Mouse (Mus musculus): ENCODE measurements around the gene Znhit1.
"Not testable (repeated sequence)": the region's sequence is repeated elsewhere in the genome, so short reads cannot be mapped to it uniquely, and the experiment has no call there.

Gene Znhit1

GRCm38 (mm10) chr5:136950521-136950920 is 37.3 kb downstream of the Znhit1 start:
- DNase-seq, result no peak

- not testable (repeated sequence) for DNase-seq
Observed at GRCm38 (mm10) chr5:136949551-136950336, 38.1 kb downstream of the Znhit1 start.

GRCm38 (mm10) chr5:136947874-136948273 is 39.9 kb downstream of the Znhit1 start:
- no peak for DNase-seq

GRCm38 (mm10) chr5:136945084-136945483 is 42.7 kb downstream of the Znhit1 start:
- no peak for DNase-seq

GRCm38 (mm10) chr5:136943382-136943781 is 44.4 kb downstream of the Znhit1 start:
- no peak for DNase-seq

- no peak for DNase-seq
Observed at GRCm38 (mm10) chr5:136942781-136943180, 45.0 kb downstream of the Znhit1 start.

- DNase-seq, result no peak
Observed at GRCm38 (mm10) chr5:136940845-136941560, 46.8 kb downstream of the Znhit1 start.

GRCm38 (mm10) chr5:136940029-136940428 is 47.8 kb downstream of the Znhit1 start:
- DNase-seq, result not testable (repeated sequence)

- DNase-seq, result peak; percentile 67 to 70
Observed at GRCm38 (mm10) chr5:136939284-136939683, 48.5 kb downstream of the Znhit1 start.

- DNase-seq, result no peak
Observed at GRCm38 (mm10) chr5:136937621-136938020, 50.2 kb downstream of the Znhit1 start.

GRCm38 (mm10) chr5:136936750-136937149 is 51.1 kb downstream of the Znhit1 start:
- DNase-seq, result no peak

GRCm38 (mm10) chr5:136935905-136936695 is 51.7 kb downstream of the Znhit1 start:
- peak; percentile 55 to 58 for DNase-seq

- no peak for DNase-seq
Observed at GRCm38 (mm10) chr5:136933930-136934329, 53.9 kb downstream of the Znhit1 start.

GRCm38 (mm10) chr5:136932956-136933355 is 54.9 kb downstream of the Znhit1 start:
- DNase-seq, result no peak
